Mouse (Mus musculus) mammary gland, adult 2 months (tissue): ENCODE measurements around the gene Gtf3c1. TPM values are rescaled to one million over a fixed set of nuclear protein-coding genes. Genes with fewer than 3 reads are reported as not detected.

Experiments used
- polyA plus RNA-seq: library from polyadenylated mRNA; depleted of rRNA; stranded (reverse); fragments of >200 nt; gene quantifications from 2 replicates; pipeline ENCODE4 v1.2.3, GENCODE M21; 2012; ENCODE audit warnings: low replicate concordance; rRNA removed

Gtf3c1 gene
- polyA plus RNA-seq: 44.7 and 58.6 TPM in 2 replicates

GRCm38 (mm10) chr7:125707593-125708022 is at the start of gene Gtf3c1, which contains the start of gene D430042O09Rik:
Gene Gtf3c1, minus strand, starts transcription at chr7:125707780.
Gene D430042O09Rik, plus strand, starts transcription at chr7:125707888.

GRCm38 (mm10) chr7:125603185-125603631 is 104.4 kb downstream of the Gtf3c1 start, which contains the start of gene Il21r:
Gene Il21r, plus strand, starts transcription at chr7:125603429.

Other genes with a start within 250 kb of the Gtf3c1 start
- 37.9 and 49.8 TPM in 2 replicates for gene Nsmce1, start 216.2 kb downstream of the Gtf3c1 start, polyA plus RNA-seq
- 106 and 127 TPM in 2 replicates for gene Il4ra, start 155.7 kb downstream of the Gtf3c1 start, polyA plus RNA-seq
- gene Il21r, start 104.4 kb downstream of the Gtf3c1 start, polyA plus RNA-seq: 54.1 and 114 TPM in 2 replicates
- gene D430042O09Rik, start 108 bp upstream of the Gtf3c1 start, polyA plus RNA-seq: 11.7 and 13.2 TPM in 2 replicates